Mouse (Mus musculus) right cerebral cortex, postnatal 36 days (tissue): ENCODE data around the gene Olfr1042.
"Not testable (repeated sequence)": the region's sequence is repeated elsewhere in the genome, so short reads cannot be mapped to it uniquely, and the experiment has no call there.

Experiments used
- DNase-seq, 2 experiments: peaks; one replicate each; pipeline ENCODE4 v3.0.0; 2022; ENCODE audit warnings: low spot score in 2 of 2, mixed read lengths in 1 of 2

Gene Olfr1042

GRCm38 (mm10) chr2:86161738-86162137 is at the start of gene Olfr1042:
Gene Olfr1042 (minus strand): TSS chr2:86161838.
- DNase-seq, result no peak

- no peak for DNase-seq
Observed at GRCm38 (mm10) chr2:86202909-86203308, 41.3 kb upstream of the Olfr1042 start, which contains the start of gene Olfr1045. Gene Olfr1045 (minus strand): TSS chr2:86203009.

- no peak for DNase-seq
Observed at GRCm38 (mm10) chr2:86195863-86196262, 34.2 kb upstream of the Olfr1042 start.

- DNase-seq, result no peak
Observed at GRCm38 (mm10) chr2:86185583-86185982, 23.9 kb upstream of the Olfr1042 start, which contains the start of gene Olfr52. Gene Olfr52 (minus strand): TSS chr2:86185683.

GRCm38 (mm10) chr2:86179950-86180349 is 18.3 kb upstream of the Olfr1042 start:
- no peak for DNase-seq

GRCm38 (mm10) chr2:86177720-86178119 is 16.1 kb upstream of the Olfr1042 start, which contains the start of gene Olfr1044:
Gene Olfr1044 (minus strand): TSS chr2:86177820.
- no peak for DNase-seq

GRCm38 (mm10) chr2:86175422-86175821 is 13.8 kb upstream of the Olfr1042 start:
- DNase-seq, result not testable (repeated sequence)

- no peak for DNase-seq
Observed at GRCm38 (mm10) chr2:86167422-86167821, 5.8 kb upstream of the Olfr1042 start, which contains the start of gene Olfr1043. Gene Olfr1043 (minus strand): TSS chr2:86167522.

GRCm38 (mm10) chr2:86146632-86147031 is 15.0 kb downstream of the Olfr1042 start, which contains the start of gene Olfr1040:
Gene Olfr1040 (minus strand): TSS chr2:86146732.
- DNase-seq, result no peak

GRCm38 (mm10) chr2:86135828-86136227 is 25.8 kb downstream of the Olfr1042 start, which contains the start of gene Olfr1039:
Gene Olfr1039 (minus strand): TSS chr2:86135928.
- no peak for DNase-seq
